Mouse (Mus musculus) neural tube, embryonic 12.5 days (tissue): ENCODE measurements at regions not wholly inside any gene's neighbourhood (a gene's known extent, or its start where the extent isn't known, plus 50 kb on each side); places are given as distances from the start of the nearest gene placed in this dataset.

Experiments
- ATAC-seq: fragments of 200-750 bp; cut with Nextera tagmentation; 2 replicates; pipeline ENCODE4 v1.8.0; 2017; ENCODE audit warnings: low read depth, mild to moderate bottlenecking, moderate TSS enrichment, moderate library complexity; ENCODE audit not compliant: low FRiP score
- H3K27ac ChIP-seq: fragments of 300-500 bp; sonication (generic); 2 replicates; pipeline ENCODE4 v1.5.1; 2016
- H3K27me3 ChIP-seq: fragments of 300-500 bp; sonication (generic); replicated peaks from 2 replicates; pipeline ENCODE4 v1.6.1; 2016; ENCODE audit warnings: mild to moderate bottlenecking
- H3K36me3 ChIP-seq: fragments of 300-500 bp; sonication (generic); 2 replicates; pipeline ENCODE4 v1.6.1; 2016; ENCODE audit warnings: mild to moderate bottlenecking
- H3K4me1 ChIP-seq: fragments of 300-500 bp; sonication (generic); 2 replicates; pipeline ENCODE4 v1.6.1; 2016
- H3K4me2 ChIP-seq: fragments of 300-500 bp; sonication (generic); replicated peaks from 2 replicates; pipeline ENCODE4 v1.6.1; 2016; ENCODE audit warnings: mild to moderate bottlenecking
- H3K4me3 ChIP-seq: fragments of 300-500 bp; sonication (generic); 2 replicates; pipeline ENCODE4 v1.5.1; 2016
- H3K9ac ChIP-seq: fragments of 300-500 bp; sonication (generic); 2 replicates; pipeline ENCODE4 v1.6.1; 2016; ENCODE audit warnings: mild to moderate bottlenecking
- H3K9me3 ChIP-seq: fragments of 300-500 bp; sonication (generic); 2 replicates; pipeline ENCODE4 v1.6.1; 2016; ENCODE audit warnings: mild to moderate bottlenecking
- WGBS: fragments of 180-500 bp; shearing (Covaris S2); methylation state at CpG from one replicate; pipeline ENCODE4 v1.1.7; 2016; 5-methylcytosine and 5-hydroxymethylcytosine counted together

- Histone ChIP-seq H3K9me3 (no peaks in the 10 kb centered on the region), H3K27me3 (no peaks in the 10 kb centered on the region), H3K4me3 (no peak overlapping the region), H3K4me2 (no peak overlapping the region), H3K27ac (no peak overlapping the region), H3K9ac (no peak overlapping the region), H3K36me3 (no peaks in the 10 kb centered on the region), H3K4me1 (no peaks in the 10 kb centered on the region)
- no peak for ATAC-seq
- WGBS: 61% methylated on average over 7 of the region's 7 CpGs
Measured at GRCm38 (mm10) chr1:35266626-35267025, 416.9 kb downstream of the Plekhb2 start.

- H3K36me3 ChIP-seq: no peaks in the 10 kb centered on the region
- no peak overlapping the region for H3K27ac ChIP-seq
- no peak overlapping the region for H3K9ac ChIP-seq
- ATAC-seq: no peak
- H3K27me3 ChIP-seq: no peaks in the 10 kb centered on the region
- no peaks in the 10 kb centered on the region for H3K9me3 ChIP-seq
- H3K4me1 ChIP-seq: no peaks in the 10 kb centered on the region
- H3K4me2 ChIP-seq: no peak overlapping the region
- no peak overlapping the region for H3K4me3 ChIP-seq
- WGBS: 83% methylated on average over 7 of the region's 7 CpGs
Measured at GRCm38 (mm10) chr1:35267883-35268282, 418.1 kb downstream of the Plekhb2 start.

- H3K4me1 ChIP-seq: no peaks in the 10 kb centered on the region
- WGBS: 94% methylated on average over 8 of the region's 8 CpGs
- H3K27ac ChIP-seq: no peak overlapping the region
- H3K9ac ChIP-seq: no peak overlapping the region
- no peaks in the 10 kb centered on the region for H3K27me3 ChIP-seq
- ATAC-seq: no peak
- no peak overlapping the region for H3K4me3 ChIP-seq
- no peak overlapping the region for H3K4me2 ChIP-seq
- no peaks in the 10 kb centered on the region for H3K36me3 ChIP-seq
- H3K9me3 ChIP-seq: no peaks in the 10 kb centered on the region
Measured at GRCm38 (mm10) chr1:35274978-35275377, 425.2 kb downstream of the Plekhb2 start.
